Mouse (Mus musculus) small intestine, adult 2 months (tissue): ENCODE measurements around the gene Tnfrsf1b.

Experiments
- CTCF ChIP-seq: fragments of 200-500 bp; IDR thresholded peaks from 2 replicates; pipeline ENCODE4 v1.5.1; 2012; ENCODE audit warnings: low read depth, mild to moderate bottlenecking, control low read depth, inconsistent platforms, low read length, moderate library complexity, mixed read lengths; ENCODE audit not compliant: insufficient replicate concordance, insufficient read length; ENCODE audit errors: extremely low read depth
- POLR2A ChIP-seq: fragments of 200-500 bp; IDR thresholded peaks from 2 replicates; pipeline ENCODE4 v1.6.1; 2012; ENCODE audit warnings: low read depth, mild to moderate bottlenecking, control low read depth, inconsistent platforms, low read length, moderate library complexity

DNA sequence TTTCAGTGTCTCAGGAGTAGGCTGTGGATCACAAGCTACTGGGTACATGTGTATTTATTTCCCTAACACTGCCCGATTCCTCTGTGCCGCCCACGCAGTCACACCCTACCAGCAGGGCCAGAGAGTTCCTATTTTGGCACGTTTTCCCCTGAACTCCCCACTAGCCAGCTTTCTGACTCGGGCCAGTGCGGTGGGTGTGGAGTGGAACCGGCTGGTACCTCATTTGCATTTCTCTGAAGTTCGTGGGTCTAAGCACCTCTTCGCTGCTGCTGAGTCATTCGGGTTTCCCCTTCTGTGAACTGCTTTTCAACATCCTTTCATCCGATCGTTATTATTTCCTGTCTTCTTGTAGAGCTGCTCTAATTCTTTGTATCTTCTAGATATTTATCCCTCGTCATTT, 7.7 kb upstream of the Tnfrsf1b start:
- TF ChIP-seq POLR2A: no peak
- TF ChIP-seq CTCF: no peak
